Mouse (Mus musculus) stomach, embryonic 14.5 days (tissue): ENCODE measurements at regions not wholly inside any gene's neighbourhood (a gene's known extent, or its start where the extent isn't known, plus 50 kb on each side); places are given as distances from the start of the nearest gene placed in this dataset.

Source experiments
- ATAC-seq: fragments of 200-750 bp; cut with Nextera tagmentation; 2 replicates; pipeline ENCODE4 v1.8.0; 2017; ENCODE audit warnings: low read depth, moderate TSS enrichment; ENCODE audit not compliant: insufficient number of reproducible peaks, insufficient read depth, low FRiP score
- H3K27ac ChIP-seq: fragments of 300-500 bp; sonication (generic); 2 replicates; pipeline ENCODE4 v1.5.1; 2014; ENCODE audit warnings: mild to moderate bottlenecking, low read length, moderate library complexity, mixed read lengths
- H3K27me3 ChIP-seq: fragments of 300-500 bp; sonication (generic); 2 replicates; pipeline ENCODE4 v1.6.1; 2014; ENCODE audit warnings: low read length, control low read depth, mixed read lengths; ENCODE audit not compliant: control insufficient read depth, insufficient read depth
- H3K36me3 ChIP-seq: fragments of 300-500 bp; sonication (generic); 2 replicates; pipeline ENCODE4 v1.6.1; 2014; ENCODE audit warnings: mild to moderate bottlenecking, control low read depth, low read length, moderate library complexity, mixed read lengths; ENCODE audit not compliant: control insufficient read depth, insufficient read depth
- H3K4me1 ChIP-seq: fragments of 300-500 bp; sonication (generic); 2 replicates; pipeline ENCODE4 v1.6.1; 2014; ENCODE audit warnings: low read length, control low read depth, mixed read lengths; ENCODE audit not compliant: control insufficient read depth, insufficient read depth
- H3K4me2 ChIP-seq: fragments of 300-500 bp; sonication (generic); replicated peaks from 2 replicates; pipeline ENCODE4 v1.6.1; 2014; ENCODE audit warnings: low read depth, low read length, control low read depth
- H3K4me3 ChIP-seq: fragments of 300-500 bp; sonication (generic); 2 replicates; pipeline ENCODE4 v1.5.1; 2014; ENCODE audit warnings: low read depth, low read length, control low read depth
- H3K9ac ChIP-seq: fragments of 300-500 bp; sonication (generic); replicated peaks from 2 replicates; pipeline ENCODE4 v1.6.1; 2014; ENCODE audit warnings: low read depth, mild to moderate bottlenecking, control low read depth, low read length, moderate library complexity, mixed read lengths
- H3K9me3 ChIP-seq: fragments of 300-500 bp; sonication (generic); 2 replicates; pipeline ENCODE4 v1.6.1; 2016; ENCODE audit warnings: low read depth, low read length, control low read depth; ENCODE audit not compliant: control insufficient read depth
- WGBS: fragments of 180-500 bp; shearing (Covaris S2); extraction: QIAGEN DNeasy Blood & Tissue Kit; methylation state at CpG from one replicate; pipeline ENCODE4 v1.1.7; 2014; 5-methylcytosine and 5-hydroxymethylcytosine counted together

- 80% methylated on average over 1 of the region's 1 CpGs for WGBS
- Histone ChIP-seq H3K9me3 (no peaks in the 10 kb centered on the region), H3K36me3 (no peaks in the 10 kb centered on the region), H3K9ac (no peak overlapping the region), H3K4me2 (no peak overlapping the region), H3K27ac (no peak overlapping the region), H3K27me3 (no peaks in the 10 kb centered on the region), H3K4me1 (no peaks in the 10 kb centered on the region), H3K4me3 (no peak overlapping the region)
- no peak for ATAC-seq
Measured at GRCm38 (mm10) chr7:73272787-73273186, 102.5 kb upstream of the Rgma start.

- no peaks in the 10 kb centered on the region for H3K36me3 ChIP-seq
- no peak overlapping the region for H3K27ac ChIP-seq
- no peaks in the 10 kb centered on the region for H3K4me1 ChIP-seq
- no peak overlapping the region for H3K4me3 ChIP-seq
- 65% methylated on average over 9 of the region's 9 CpGs for WGBS
- H3K27me3 ChIP-seq: no peaks in the 10 kb centered on the region
- H3K9me3 ChIP-seq: no peaks in the 10 kb centered on the region
- no peak overlapping the region for H3K9ac ChIP-seq
- ATAC-seq: no peak
- no peak overlapping the region for H3K4me2 ChIP-seq
Measured at GRCm38 (mm10) chr7:73275814-73276271, 99.5 kb upstream of the Rgma start.

- no peak for ATAC-seq
- no peak overlapping the region for H3K4me3 ChIP-seq
- H3K9me3 ChIP-seq: no peaks in the 10 kb centered on the region
- H3K27me3 ChIP-seq: no peaks in the 10 kb centered on the region
- no peak overlapping the region for H3K4me2 ChIP-seq
- H3K9ac ChIP-seq: no peak overlapping the region
- H3K4me1 ChIP-seq: no peaks in the 10 kb centered on the region
- H3K36me3 ChIP-seq: no peaks in the 10 kb centered on the region
- H3K27ac ChIP-seq: no peak overlapping the region
- 89% methylated on average over 6 of the region's 6 CpGs for WGBS
Measured at GRCm38 (mm10) chr7:73278616-73279015, 96.7 kb upstream of the Rgma start.

GRCm38 (mm10) chr7:73279936-73280445 is 95.3 kb upstream of the Rgma start:
- Histone ChIP-seq H3K27me3 (no peaks in the 10 kb centered on the region), H3K9ac (no peak overlapping the region), H3K9me3 (no peaks in the 10 kb centered on the region), H3K4me1 (no peaks in the 10 kb centered on the region), H3K27ac (no peak overlapping the region), H3K36me3 (no peaks in the 10 kb centered on the region), H3K4me3 (no peak overlapping the region), H3K4me2 (no peak overlapping the region)
- WGBS: 90% methylated on average over 4 of the region's 4 CpGs
- ATAC-seq: no peak

- Histone ChIP-seq H3K4me3 (no peak overlapping the region), H3K27me3 (no peaks in the 10 kb centered on the region)
Measured at GRCm38 (mm10) chr7:73286244-73286643, 89.1 kb upstream of the Rgma start.

GRCm38 (mm10) chr7:73293337-73293736 is 82.0 kb upstream of the Rgma start:
- 32% methylated on average over 4 of the region's 4 CpGs for WGBS
- H3K36me3 ChIP-seq: no peaks in the 10 kb centered on the region
- no peak overlapping the region for H3K4me3 ChIP-seq
- H3K4me1 ChIP-seq: no peaks in the 10 kb centered on the region
- no peak; the same call in 1 of the 2 replicates for ATAC-seq
- no peak overlapping the region for H3K9ac ChIP-seq
- H3K4me2 ChIP-seq: no peak overlapping the region
- H3K9me3 ChIP-seq: no peaks in the 10 kb centered on the region
- H3K27ac ChIP-seq: no peak overlapping the region; the same call in 1 of the 2 replicates
- H3K27me3 ChIP-seq: no peaks in the 10 kb centered on the region

More at GRCm38 (mm10) chr7:73286244-73286643, 89.1 kb upstream of the Rgma start:
- H3K4me2 ChIP-seq: no peak overlapping the region
- H3K9me3 ChIP-seq: no peaks in the 10 kb centered on the region
- H3K36me3 ChIP-seq: no peaks in the 10 kb centered on the region
- ATAC-seq: no peak
- H3K9ac ChIP-seq: no peak overlapping the region
- no peaks in the 10 kb centered on the region for H3K4me1 ChIP-seq
- WGBS: 75% methylated on average over 5 of the region's 5 CpGs
- no peak overlapping the region for H3K27ac ChIP-seq

- 80% methylated on average over 6 of the region's 6 CpGs for WGBS
- H3K4me3 ChIP-seq: no peak overlapping the region
- H3K27me3 ChIP-seq: no peaks in the 10 kb centered on the region
- no peaks in the 10 kb centered on the region for H3K36me3 ChIP-seq
- ATAC-seq: no peak
- no peak overlapping the region for H3K9ac ChIP-seq
- H3K27ac ChIP-seq: no peak overlapping the region
- H3K4me1 ChIP-seq: no peaks in the 10 kb centered on the region
- no peak overlapping the region for H3K4me2 ChIP-seq
- no peaks in the 10 kb centered on the region for H3K9me3 ChIP-seq
Measured at GRCm38 (mm10) chr7:73294399-73294798, 80.9 kb upstream of the Rgma start.

GRCm38 (mm10) chr7:73302501-73302900 is 72.8 kb upstream of the Rgma start:
- 72% methylated on average over 3 of the region's 3 CpGs for WGBS
- ATAC-seq: no peak
- H3K9me3 ChIP-seq: no peaks in the 10 kb centered on the region
- peaks cover 17% of the 10 kb centered on the region for H3K4me1 ChIP-seq
- no peak overlapping the region for H3K4me3 ChIP-seq
- H3K27ac ChIP-seq: no peak overlapping the region
- H3K36me3 ChIP-seq: no peaks in the 10 kb centered on the region
- H3K4me2 ChIP-seq: no peak overlapping the region
- H3K27me3 ChIP-seq: no peaks in the 10 kb centered on the region
- no peak overlapping the region for H3K9ac ChIP-seq

GRCm38 (mm10) chr7:73303818-73304217 is 71.5 kb upstream of the Rgma start:
- WGBS: 70% methylated on average over 9 of the region's 9 CpGs
- Histone ChIP-seq H3K36me3 (no peaks in the 10 kb centered on the region), H3K9me3 (no peaks in the 10 kb centered on the region), H3K4me3 (no peak overlapping the region), H3K4me2 (no peak overlapping the region), H3K4me1 (peaks cover 21% of the 10 kb centered on the region), H3K9ac (no peak overlapping the region), H3K27me3 (no peaks in the 10 kb centered on the region), H3K27ac (no peak overlapping the region)
- ATAC-seq: no peak
